Mouse (Mus musculus) kidney, postnatal 0 days (tissue): ENCODE data around the gene Gm19426. TPM values are rescaled to one million over a fixed set of nuclear protein-coding genes. Genes with fewer than 3 reads are reported as not detected.
"Not testable (repeated sequence)": the region's sequence is repeated elsewhere in the genome, so short reads cannot be mapped to it uniquely, and the experiment has no call there.

Experiments
- ATAC-seq: fragments of 200-750 bp; cut with Nextera tagmentation; replicated peaks from 2 replicates; pipeline ENCODE4 v1.8.0; 2017; ENCODE audit warnings: low read depth, moderate number of reproducible peaks, moderate TSS enrichment, moderate library complexity; ENCODE audit not compliant: low FRiP score
- DNase-seq: peaks from one replicate; pipeline ENCODE4 v3.0.0-alpha.2; 2016; ENCODE audit warnings: low spot score
- H3K27ac ChIP-seq: fragments of 300-500 bp; sonication (generic); 2 replicates; pipeline ENCODE4 v1.5.1; 2014; ENCODE audit warnings: mild to moderate bottlenecking
- H3K27me3 ChIP-seq: fragments of 300-500 bp; sonication (generic); 2 replicates; pipeline ENCODE4 v1.6.1; 2014; ENCODE audit warnings: low read length, mixed read lengths; ENCODE audit not compliant: insufficient read depth
- H3K36me3 ChIP-seq: fragments of 300-500 bp; sonication (generic); 2 replicates; pipeline ENCODE4 v1.6.1; 2014; ENCODE audit warnings: low read length, mixed read lengths; ENCODE audit not compliant: insufficient read depth
- H3K4me1 ChIP-seq: fragments of 300-500 bp; sonication (generic); replicated peaks from 2 replicates; pipeline ENCODE4 v1.6.1; 2014; ENCODE audit warnings: antibody characterized with exemption, low read length, mixed read lengths; ENCODE audit not compliant: insufficient read depth
- H3K4me2 ChIP-seq: fragments of 300-500 bp; sonication (generic); 2 replicates; pipeline ENCODE4 v1.6.1; 2014; ENCODE audit warnings: mild to moderate bottlenecking, low read length, moderate library complexity, mixed read lengths
- H3K4me3 ChIP-seq: fragments of 300-500 bp; sonication (generic); replicated peaks from 2 replicates; pipeline ENCODE4 v1.5.1; 2014; ENCODE audit warnings: low read depth, low read length
- H3K9ac ChIP-seq: fragments of 300-500 bp; sonication (generic); 2 replicates; pipeline ENCODE4 v1.6.1; 2014; ENCODE audit warnings: low read depth, low read length
- H3K9me3 ChIP-seq: fragments of 300-500 bp; sonication (generic); replicated peaks from 2 replicates; pipeline ENCODE4 v1.6.1; 2016; ENCODE audit warnings: low read length, inconsistent platforms, mixed read lengths
- CTCF ChIP-seq: IDR thresholded peaks from 2 replicates; pipeline ENCODE4 v1.5.1; 2016; ENCODE audit warnings: antibody characterized with exemption, low read depth, mild to moderate bottlenecking, moderate library complexity
- WGBS: fragments of 180-500 bp; shearing (Covaris S2); extraction: QIAGEN DNeasy Blood & Tissue Kit; methylation state at CpG from one replicate; pipeline ENCODE4 v1.1.7; 2014; 5-methylcytosine and 5-hydroxymethylcytosine counted together
- polyA plus RNA-seq: library from polyadenylated mRNA; unstranded; fragments of >200 nt; fragmentation: Nextera tagmentation; extraction: Ambion mirVana; gene quantifications from 2 replicates; pipeline ENCODE4 v1.2.1, GENCODE M21; 2015

The Gm19426 gene
- polyA plus RNA-seq, 1 experiment from 2014 or later: 9.3 TPM

GRCm38 (mm10) chr2:84731206-84731605 is 12.2 kb downstream of the Gm19426 start:
- no peak for ATAC-seq
- no peak overlapping the region for H3K9ac ChIP-seq
- no peaks in the 10 kb centered on the region for H3K27me3 ChIP-seq
- no peak for DNase-seq
- H3K4me1 ChIP-seq: peaks cover 19% of the 10 kb centered on the region
- no peak for TF ChIP-seq CTCF
- H3K36me3 ChIP-seq: no peaks in the 10 kb centered on the region
- H3K27ac ChIP-seq: no peak overlapping the region
- H3K4me2 ChIP-seq: no peak overlapping the region
- WGBS: 77% methylated on average over 3 of the region's 3 CpGs
- no peaks in the 10 kb centered on the region for H3K9me3 ChIP-seq
- no peak overlapping the region for H3K4me3 ChIP-seq

GRCm38 (mm10) chr2:84728191-84728590 is 15.3 kb downstream of the Gm19426 start:
- DNase-seq, H3K27ac ChIP-seq, H3K9me3 ChIP-seq, H3K4me1 ChIP-seq, H3K27me3 ChIP-seq, H3K4me2 ChIP-seq, ATAC-seq, H3K9ac ChIP-seq, H3K4me3 ChIP-seq: not testable (repeated sequence)
- 92% methylated on average over 5 of the region's 5 CpGs for WGBS
- peaks cover 10% of the 10 kb centered on the region for H3K36me3 ChIP-seq

- Histone ChIP-seq H3K4me2 (peak within 1 kb of the TSS; percentile 85), H3K9me3 (no peaks in the 10 kb centered on the region), H3K9ac (peak within 1 kb of the TSS; percentile 66), H3K27me3 (no peaks in the 10 kb centered on the region), H3K4me1 (peaks cover 7% of the 10 kb centered on the region; the same call in 1 of the 2 replicates), H3K27ac (peak within 1 kb of the TSS; percentile 87), H3K36me3 (peaks cover 13% of the 10 kb centered on the region), H3K4me3 (peak within 1 kb of the TSS; percentile 62)
- no peak for TF ChIP-seq CTCF
- ATAC-seq: peak; percentile 97
- peak; percentile 99 for DNase-seq
- under 1% methylated on average over 39 of the region's 39 CpGs for WGBS
Observed at GRCm38 (mm10) chr2:84727172-84727858, 16.1 kb downstream of the Gm19426 start, which contains the start of gene Clp1. Clp1 (minus strand) TSS chr2:84727350.

GRCm38 (mm10) chr2:84726716-84727115 is 16.7 kb downstream of the Gm19426 start:
- Histone ChIP-seq H3K4me1 (peaks cover 7% of the 10 kb centered on the region; the same call in 1 of the 2 replicates), H3K9me3 (no peaks in the 10 kb centered on the region), H3K4me3 (peak overlapping the region; percentile 62), H3K4me2 (peak overlapping the region; percentile 85), H3K9ac (peak overlapping the region; percentile 66), H3K27me3 (no peaks in the 10 kb centered on the region), H3K27ac (peak overlapping the region; percentile 87), H3K36me3 (peaks cover 16% of the 10 kb centered on the region)
- TF ChIP-seq CTCF: no peak
- DNase-seq (no peak), ATAC-seq (no peak)
- WGBS: 4% methylated on average over 9 of the region's 9 CpGs

- DNase-seq (no peak), ATAC-seq (no peak)
- TF ChIP-seq CTCF: no peak
- peak overlapping the region; percentile 85; the same call in 1 of the 2 replicates for H3K4me2 ChIP-seq
- no peaks in the 10 kb centered on the region for H3K27me3 ChIP-seq
- H3K4me3 ChIP-seq: no peak overlapping the region
- no peak overlapping the region for H3K27ac ChIP-seq
- H3K9ac ChIP-seq: no peak overlapping the region
- H3K9me3 ChIP-seq: no peaks in the 10 kb centered on the region
- peaks cover 7% of the 10 kb centered on the region; the same call in 1 of the 2 replicates for H3K4me1 ChIP-seq
- 95% methylated on average over 10 of the region's 10 CpGs for WGBS
- H3K36me3 ChIP-seq: peaks cover 16% of the 10 kb centered on the region
Observed at GRCm38 (mm10) chr2:84725770-84726169, 17.7 kb downstream of the Gm19426 start.

- ATAC-seq (no peak), DNase-seq (no peak)
- Histone ChIP-seq H3K4me3 (no peak overlapping the region), H3K9ac (no peak overlapping the region), H3K4me2 (no peak overlapping the region), H3K9me3 (no peaks in the 10 kb centered on the region), H3K36me3 (peaks cover 16% of the 10 kb centered on the region), H3K27ac (no peak overlapping the region), H3K4me1 (peaks cover 7% of the 10 kb centered on the region; the same call in 1 of the 2 replicates), H3K27me3 (no peaks in the 10 kb centered on the region)
- no peak for TF ChIP-seq CTCF
- WGBS: 92% methylated on average over 14 of the region's 14 CpGs
Observed at GRCm38 (mm10) chr2:84723856-84724255, 19.6 kb downstream of the Gm19426 start.
